Mouse (Mus musculus): ENCODE measurements around the gene Cpa2. TPM values are rescaled to one million over a fixed set of nuclear protein-coding genes. Genes with fewer than 3 reads are reported as not detected.

The Cpa2 gene
- polyA plus RNA-seq (2015; fragmentation: Illumina TruSeq; extraction: RNeasy Lipid Tissue Mini Kit (QIAGEN cat#74804); ENCODE audit: insufficient read depth, low replicate concordance): 2.9 TPM

GRCm38 (mm10) chr6:30541009-30541799 is at the start of gene Cpa2:
Gene Cpa2, plus strand, starts transcription at chr6:30541582.

GRCm38 (mm10) chr6:30509265-30510239 is 31.8 kb upstream of the Cpa2 start, which contains the start of the genes Tmem209 and Ssmem1:
Gene Tmem209, minus strand, starts transcription at chr6:30509783.
Gene Ssmem1, plus strand, starts transcription at chr6:30509849.

GRCm38 (mm10) chr6:30568069-30568468 is 26.7 kb downstream of the Cpa2 start, which contains the start of gene Cpa4:
Gene Cpa4, plus strand, starts transcription at chr6:30568369.

GRCm38 (mm10) chr6:30610710-30611109 is 69.3 kb downstream of the Cpa2 start, which contains the start of gene Cpa5:
Gene Cpa5, plus strand, starts transcription at chr6:30611010.

Other genes starting within 250 kb of the Cpa2 start
- 80.4 TPM for gene Ube2h, start 237.0 kb upstream of the Cpa2 start, polyA plus RNA-seq (2015; fragmentation: Illumina TruSeq; extraction: RNeasy Lipid Tissue Mini Kit (QIAGEN cat#74804); ENCODE audit: insufficient read depth, low replicate concordance)
- gene Zc3hc1, start 150.6 kb upstream of the Cpa2 start, polyA plus RNA-seq (2015; fragmentation: Illumina TruSeq; extraction: RNeasy Lipid Tissue Mini Kit (QIAGEN cat#74804); ENCODE audit: insufficient read depth, low replicate concordance): 20.9 TPM
- 23.8 TPM for gene Klhdc10, start 139.7 kb upstream of the Cpa2 start, polyA plus RNA-seq (2015; fragmentation: Illumina TruSeq; extraction: RNeasy Lipid Tissue Mini Kit (QIAGEN cat#74804); ENCODE audit: insufficient read depth, low replicate concordance)
- gene Tmem209, start 31.8 kb upstream of the Cpa2 start, polyA plus RNA-seq (2015; fragmentation: Illumina TruSeq; extraction: RNeasy Lipid Tissue Mini Kit (QIAGEN cat#74804); ENCODE audit: insufficient read depth, low replicate concordance): 46.8 TPM
- not detected for gene Ssmem1, start 31.7 kb upstream of the Cpa2 start, polyA plus RNA-seq (2015; fragmentation: Illumina TruSeq; extraction: RNeasy Lipid Tissue Mini Kit (QIAGEN cat#74804); ENCODE audit: insufficient read depth, low replicate concordance)
- gene Cpa4, start 26.8 kb downstream of the Cpa2 start, polyA plus RNA-seq (2015; fragmentation: Illumina TruSeq; extraction: RNeasy Lipid Tissue Mini Kit (QIAGEN cat#74804); ENCODE audit: insufficient read depth, low replicate concordance): not detected
- not detected for gene Cpa5, start 69.4 kb downstream of the Cpa2 start, polyA plus RNA-seq (2015; fragmentation: Illumina TruSeq; extraction: RNeasy Lipid Tissue Mini Kit (QIAGEN cat#74804); ENCODE audit: insufficient read depth, low replicate concordance)
- 6.3 TPM for gene Cpa1, start 97.6 kb downstream of the Cpa2 start, polyA plus RNA-seq (2015; fragmentation: Illumina TruSeq; extraction: RNeasy Lipid Tissue Mini Kit (QIAGEN cat#74804); ENCODE audit: insufficient read depth, low replicate concordance)
- 10.2 TPM for gene Cep41, start 152.2 kb downstream of the Cpa2 start, polyA plus RNA-seq (2015; fragmentation: Illumina TruSeq; extraction: RNeasy Lipid Tissue Mini Kit (QIAGEN cat#74804); ENCODE audit: insufficient read depth, low replicate concordance)
- 3.5 TPM for gene Mest, start 182.0 kb downstream of the Cpa2 start, polyA plus RNA-seq (2015; fragmentation: Illumina TruSeq; extraction: RNeasy Lipid Tissue Mini Kit (QIAGEN cat#74804); ENCODE audit: insufficient read depth, low replicate concordance)

Measured in spleen, adult 10 weeks (tissue).